Mouse (Mus musculus): ENCODE data around the gene Treml2.

DNA sequence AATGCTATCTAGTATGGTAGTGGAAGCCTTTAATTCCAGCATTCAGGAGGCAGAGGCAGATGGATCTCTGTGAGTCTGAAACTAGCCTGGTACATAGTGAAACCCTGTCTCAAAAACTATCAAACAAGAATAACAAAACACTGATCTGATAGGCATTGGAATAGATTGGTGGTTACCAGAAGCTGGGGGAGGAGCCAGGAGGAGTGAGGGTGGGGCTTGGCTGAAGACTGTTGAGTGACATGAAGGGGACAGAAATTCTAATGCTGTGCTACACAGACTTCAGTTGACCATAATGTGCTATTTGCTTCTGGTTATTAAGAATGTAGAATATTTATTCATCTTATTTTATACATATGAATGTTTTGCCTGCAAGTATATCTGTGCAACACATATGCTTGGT, 31.0 kb upstream of the Treml2 start:
- TF ChIP-seq CTCF (IDR thresholded peaks at IDR 0.05; ENCODE audit: insufficient read depth, low read depth, low read length), result no peak
- TF ChIP-seq POLR2A (IDR thresholded peaks at IDR 0.05; ENCODE audit: insufficient read depth, low read depth, low read length), result no peak
